Mouse (Mus musculus): ENCODE measurements at regions not wholly inside any gene's neighbourhood (a gene's known extent, or its start where the extent isn't known, plus 50 kb on each side); places are given as distances from the start of the nearest gene placed in this dataset.
A peak's percentile ranks its signal among the peaks of the same experiment; 100 is the strongest.

GRCm38 (mm10) chr14:48330965-48331622, 114.8 kb upstream of the Tmem260 start:
- DNase-seq (ENCODE audit: extremely low spot score in 1 of 2, low spot score in 1 of 2) = peak; percentile 13 to 59

GRCm38 (mm10) chr14:48331623-48332000, 114.3 kb upstream of the Tmem260 start:
- DNase-seq (ENCODE audit: extremely low spot score in 1 of 2, low spot score in 1 of 2) = peak in 1 of 2 experiments; percentile 67

- DNase-seq (ENCODE audit: extremely low spot score in 1 of 2, low spot score in 1 of 2) = no peak
Measured at GRCm38 (mm10) chr14:48332193-48332592, 113.7 kb upstream of the Tmem260 start.

GRCm38 (mm10) chr14:48332660-48333059, 113.3 kb upstream of the Tmem260 start:
- peak in 1 of 2 experiments; percentile 28 for DNase-seq (ENCODE audit: extremely low spot score in 1 of 2, low spot score in 1 of 2)

- DNase-seq (ENCODE audit: extremely low spot score in 1 of 2, low spot score in 1 of 2) = no peak
Measured at GRCm38 (mm10) chr14:48334106-48334809, 111.7 kb upstream of the Tmem260 start.

GRCm38 (mm10) chr14:48339434-48339833, 106.5 kb upstream of the Tmem260 start:
- DNase-seq (ENCODE audit: extremely low spot score in 1 of 2, low spot score in 1 of 2) = no peak

GRCm38 (mm10) chr14:48342944-48343343, 103.0 kb upstream of the Tmem260 start:
- no peak for DNase-seq (ENCODE audit: extremely low spot score in 1 of 2, low spot score in 1 of 2)

- DNase-seq (ENCODE audit: extremely low spot score in 1 of 2, low spot score in 1 of 2) = no peak
Measured at GRCm38 (mm10) chr14:48345956-48346355, 100.0 kb upstream of the Tmem260 start.

- no peak for DNase-seq (ENCODE audit: extremely low spot score in 1 of 2, low spot score in 1 of 2)
Measured at GRCm38 (mm10) chr14:48349392-48350044, 96.4 kb upstream of the Tmem260 start.

- no peak for DNase-seq (ENCODE audit: extremely low spot score in 1 of 2, low spot score in 1 of 2)
Measured at GRCm38 (mm10) chr14:48351652-48352051, 94.3 kb upstream of the Tmem260 start.

GRCm38 (mm10) chr14:48352825-48353224, 93.1 kb upstream of the Tmem260 start:
- DNase-seq (ENCODE audit: extremely low spot score in 1 of 2, low spot score in 1 of 2) = no peak

GRCm38 (mm10) chr14:48354176-48354575, 91.7 kb upstream of the Tmem260 start:
- DNase-seq (ENCODE audit: extremely low spot score in 1 of 2, low spot score in 1 of 2) = no peak

GRCm38 (mm10) chr14:48357441-48357840, 88.5 kb upstream of the Tmem260 start:
- no peak for DNase-seq (ENCODE audit: extremely low spot score in 1 of 2, low spot score in 1 of 2)

GRCm38 (mm10) chr14:48358487-48359159, 87.3 kb upstream of the Tmem260 start:
- DNase-seq (ENCODE audit: extremely low spot score in 1 of 2, low spot score in 1 of 2) = peak in 1 of 2 experiments; percentile 79

GRCm38 (mm10) chr14:48361820-48362219, 84.1 kb upstream of the Tmem260 start:
- DNase-seq (ENCODE audit: extremely low spot score in 1 of 2, low spot score in 1 of 2) = no peak

- DNase-seq (ENCODE audit: extremely low spot score in 1 of 2, low spot score in 1 of 2) = peak; percentile 67 to 96
Measured at GRCm38 (mm10) chr14:48367006-48367405, 78.9 kb upstream of the Tmem260 start.

- peak in 1 of 2 experiments; percentile 89 for DNase-seq (ENCODE audit: extremely low spot score in 1 of 2, low spot score in 1 of 2)
Measured at GRCm38 (mm10) chr14:48370322-48370721, 75.6 kb upstream of the Tmem260 start.

- peak; percentile 44 to 76 for DNase-seq (ENCODE audit: extremely low spot score in 1 of 2, low spot score in 1 of 2)
Measured at GRCm38 (mm10) chr14:48371766-48372165, 74.2 kb upstream of the Tmem260 start.

GRCm38 (mm10) chr14:48376112-48376511, 69.8 kb upstream of the Tmem260 start:
- no peak for DNase-seq (ENCODE audit: extremely low spot score in 1 of 2, low spot score in 1 of 2)

Data from frontal cortex, adult 2 months (tissue).